7 mouse cellular contexts compared by ENCODE assay signal in the genomic region with DNA sequence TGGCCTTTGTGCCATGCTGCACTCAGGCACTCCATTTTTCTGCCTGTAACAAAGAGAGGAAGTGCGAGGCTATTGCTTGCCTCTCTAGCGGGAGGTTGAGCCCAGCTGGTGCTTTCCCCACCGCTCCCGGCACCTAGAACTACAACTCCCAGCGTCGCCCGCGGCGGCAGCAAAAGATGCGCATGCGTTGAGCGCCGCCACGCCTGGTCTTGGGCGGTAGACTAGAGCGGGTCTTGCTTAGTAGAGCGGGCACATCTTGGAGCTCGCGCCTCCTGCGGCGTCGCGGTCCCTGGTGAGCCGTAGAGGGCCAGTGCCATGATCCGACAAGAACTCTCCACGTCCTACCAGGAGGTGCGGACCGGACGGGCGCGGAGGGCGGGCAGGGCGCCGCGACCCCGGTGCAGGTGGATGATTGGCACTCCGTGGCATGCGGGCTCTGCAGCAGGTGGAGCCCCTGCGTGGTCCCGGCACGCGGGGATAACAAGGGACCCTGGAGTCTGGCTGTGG. TPM values are rescaled to one million over a fixed set of nuclear protein-coding genes. Genes with fewer than 3 reads are reported as not detected.
DNase-seq lines count a peak whose midpoint lies in the region; ATAC-seq lines count a peak whose summit lies in the region.

A gene (plus strand): TSS at position 187 of the 507 bp plus-strand sequence.

- peak within 1 kb of the TSS; percentile 92 for H3K4me3 ChIP-seq in embryonic facial prominence, embryonic 10.5 days
- H3K4me3 ChIP-seq in limb, embryonic 11.5 days (ENCODE audit: low read depth, low read length): peak within 1 kb of the TSS; percentile 91
- H3K4me3 ChIP-seq in midbrain, embryonic 14.5 days (replicated peaks; ENCODE audit: low read depth, low read length): peak within 1 kb of the TSS; percentile 82

- H3K4me2 ChIP-seq in limb, embryonic 11.5 days (ENCODE audit: low read depth, severe bottlenecking): peak within 1 kb of the TSS; percentile 95
- peak within 1 kb of the TSS; percentile 82 for H3K4me2 ChIP-seq in midbrain, embryonic 14.5 days (ENCODE audit: low read length)

- ATAC-seq in limb, embryonic 11.5 days (ENCODE audit: insufficient number of reproducible peaks, low FRiP score, low TSS enrichment, low read depth): peak; percentile 92
- ATAC-seq in midbrain, embryonic 14.5 days (ENCODE audit: low FRiP score, low TSS enrichment): peak; percentile 94

- peak within 1 kb of the TSS; percentile 92 for H3K27ac ChIP-seq in embryonic facial prominence, embryonic 10.5 days (replicated peaks)
- no peak within 1 kb of the TSS; the same call in 1 of the 2 replicates for H3K27ac ChIP-seq in limb, embryonic 11.5 days (replicated peaks; ENCODE audit: low read depth, low read length)
- H3K27ac ChIP-seq in midbrain, embryonic 14.5 days (replicated peaks; ENCODE audit: low read depth, low read length): peak within 1 kb of the TSS; percentile 90

- H3K9me3 ChIP-seq in embryonic facial prominence, embryonic 10.5 days: no peaks in the 10 kb centered on the region
- no peaks in the 10 kb centered on the region for H3K9me3 ChIP-seq in limb, embryonic 11.5 days (ENCODE audit: control insufficient read depth, low read length)
- H3K9me3 ChIP-seq in midbrain, embryonic 14.5 days (ENCODE audit: control insufficient read depth, low read length): no peaks in the 10 kb centered on the region

- H3K27me3 ChIP-seq in embryonic facial prominence, embryonic 10.5 days (replicated peaks; ENCODE audit: low read depth, poor library complexity, severe bottlenecking): peaks cover 7% of the 10 kb centered on the region; the same call in 1 of the 2 replicates
- H3K27me3 ChIP-seq in limb, embryonic 11.5 days (ENCODE audit: control insufficient read depth, insufficient read depth, low read length): no peaks in the 10 kb centered on the region
- H3K27me3 ChIP-seq in midbrain, embryonic 14.5 days (ENCODE audit: control insufficient read depth, insufficient read depth, low read length): no peaks in the 10 kb centered on the region

- H3K36me3 ChIP-seq in embryonic facial prominence, embryonic 10.5 days (replicated peaks): peaks cover 20% of the 10 kb centered on the region
- no peaks in the 10 kb centered on the region for H3K36me3 ChIP-seq in limb, embryonic 11.5 days (ENCODE audit: control insufficient read depth, insufficient read depth, low read length)
- peaks cover 4% of the 10 kb centered on the region for H3K36me3 ChIP-seq in midbrain, embryonic 14.5 days (ENCODE audit: control insufficient read depth, insufficient read depth, low read length)

- peaks cover 31% of the 10 kb centered on the region for H3K4me1 ChIP-seq in embryonic facial prominence, embryonic 10.5 days
- 0 out of 2 replicates have a peak, but pooled peaks cover 6% of the 10 kb centered on the region for H3K4me1 ChIP-seq in limb, embryonic 11.5 days (ENCODE audit: control insufficient read depth, insufficient read depth, low read length)
- H3K4me1 ChIP-seq in midbrain, embryonic 14.5 days (ENCODE audit: control insufficient read depth, insufficient read depth, low read length): peaks cover 22% of the 10 kb centered on the region

- H3K9ac ChIP-seq in limb, embryonic 11.5 days (ENCODE audit: low read length): peak within 1 kb of the TSS; percentile 90
- peak within 1 kb of the TSS; percentile 86 for H3K9ac ChIP-seq in midbrain, embryonic 14.5 days (replicated peaks; ENCODE audit: low read length)

- WGBS in embryonic facial prominence, embryonic 10.5 days: under 1% methylated on average over 42 of the region's 42 CpGs
- WGBS in limb, embryonic 11.5 days: 0% methylated on average over 42 of the region's 42 CpGs
- under 1% methylated on average over 42 of the region's 42 CpGs for WGBS in midbrain, embryonic 14.5 days

- DNase-seq in adrenal gland, postnatal 10 days: peak; percentile 97
- DNase-seq in embryonic facial prominence, embryonic 10.5 days (ENCODE audit: low spot score): peak; percentile 97
- DNase-seq in heart, adult 11 months: peak; percentile 99
- peak; percentile 96 for DNase-seq in kidney, adult 18-20 months
- peak; percentile 98 for DNase-seq in limb, embryonic 11.5 days (ENCODE audit: low spot score)
- DNase-seq in midbrain, embryonic 14.5 days: peak; percentile 99
- peak; percentile 94 to 95 for DNase-seq in spleen, adult 18-20 months

RNA-seq across cellular contexts. Expression of the gene that starts here (rescaled TPM):
- total RNA-seq in adrenal gland, postnatal 10 days (2021): 1 to 10 TPM; 5.8 to 6.7 TPM
- polyA plus RNA-seq in embryonic facial prominence, embryonic 10.5 days (2016; fragmentation: Nextera tagmentation; extraction: Ambion mirVana): 25.4 and 26.0 TPM in 2 replicates
- 26.8 and 28.4 TPM in 2 replicates for polyA plus RNA-seq in limb, embryonic 11.5 days (2014; fragmentation: Nextera tagmentation; extraction: Ambion mirVana)
- polyA plus RNA-seq in midbrain, embryonic 14.5 days (2014; fragmentation: Nextera tagmentation; extraction: Ambion mirVana): 41.1 and 47.1 TPM in 2 replicates
